ENCODE assay signal across 10 mouse cellular contexts in genomic region chr12:79531809-79532798, GRCm38 (mm10).
A peak's percentile ranks its signal among the peaks of the same experiment; 100 is the strongest.
DNase-seq lines count a peak whose midpoint lies in the region; ATAC-seq and TF ChIP-seq lines count a peak whose summit lies in the region.
"Had no signal": no experiment of that assay in that cellular context is flagged by ENCODE, and none has a peak within 500 bp of the region (broad histone marks: within the 10 kb centered on the region; RNA-seq: fewer than 3 reads in every experiment).

No protein-coding gene starts in this region.

- TF ChIP-seq POLR2A in thymus, adult 2 months (IDR thresholded peaks at IDR 0.05; ENCODE audit: control insufficient read depth, extremely low read depth, insufficient read depth, low read length, poor library complexity): no peak

- WGBS in embryonic facial prominence, embryonic 13.5 days: 30% methylated on average over 5 of the region's 5 CpGs
- 95% methylated on average over 5 of the region's 5 CpGs for WGBS in thymus, adult 2 months

- no peaks in the 10 kb centered on the region for H3K27me3 ChIP-seq in embryonic facial prominence, embryonic 13.5 days
- H3K27me3 ChIP-seq in thymus, adult 2 months (ENCODE audit: control insufficient read depth, insufficient read depth, low read length): no peaks in the 10 kb centered on the region

- ATAC-seq in embryonic facial prominence, embryonic 13.5 days (ENCODE audit: insufficient number of reproducible peaks, insufficient read depth, low FRiP score, low TSS enrichment, low read depth): 0 out of 2 replicates have a peak, but pooled peaks have one; percentile 26
- ATAC-seq: inflammation-experienced regulatory T-cells, adult 6 months; midbrain, embryonic 16.5 days had no signal

- no peaks in the 10 kb centered on the region for H3K9me3 ChIP-seq in embryonic facial prominence, embryonic 13.5 days

- H3K4me3 ChIP-seq in embryonic facial prominence, embryonic 13.5 days: no peak overlapping the region
- H3K4me3 ChIP-seq in thymus, adult 2 months (ENCODE audit: control insufficient read depth, insufficient read depth, low read length): no peak overlapping the region

- TF ChIP-seq CTCF in thymus, adult 2 months (IDR thresholded peaks at IDR 0.05; ENCODE audit: borderline replicate concordance, control insufficient read depth, extremely low read depth, insufficient read depth, low read length, poor library complexity): no peak

- H3K4me2 ChIP-seq in embryonic facial prominence, embryonic 13.5 days: no peak overlapping the region

- H3K4me1 ChIP-seq in embryonic facial prominence, embryonic 13.5 days: peaks cover 49% of the 10 kb centered on the region
- H3K4me1 ChIP-seq in thymus, adult 2 months (replicated peaks; ENCODE audit: control insufficient read depth, insufficient read depth, low read length): no peaks in the 10 kb centered on the region

- DNase-seq in kidney, adult 11 months: peak; percentile 64
- no peak for DNase-seq in kidney, postnatal 10 days
- DNase-seq in kidney, adult 8-10 months: peak; percentile 38 to 82
- DNase-seq in mesoderm, embryonic 11.5 days (ENCODE audit: low read depth, low spot score): peak; percentile 27
- DNase-seq in frontal cortex, postnatal 10 days (ENCODE audit: low spot score in 2 of 2): no peak
- no peak for DNase-seq in T-cell, adult 2 months (ENCODE audit: low spot score)
- no peak for DNase-seq in thymus, adult 2 months

- no peaks in the 10 kb centered on the region for H3K36me3 ChIP-seq in embryonic facial prominence, embryonic 13.5 days
- H3K36me3 ChIP-seq in thymus, adult 2 months (ENCODE audit: control insufficient read depth, insufficient read depth, low read length): no peaks in the 10 kb centered on the region

- no peak overlapping the region for H3K9ac ChIP-seq in embryonic facial prominence, embryonic 13.5 days

- peak overlapping the region; percentile 84 for H3K27ac ChIP-seq in embryonic facial prominence, embryonic 13.5 days
- no peak overlapping the region for H3K27ac ChIP-seq in thymus, adult 2 months (ENCODE audit: control insufficient read depth, insufficient read depth, low read length)

Comparison
In these comparisons a context has a peak if more than half of its experiments do, and no peak if none do; other contexts are left out.
1. DNase-seq: peak in kidney, adult 11 months (single experiment), kidney, adult 8-10 months (2 of 2) and mesoderm, embryonic 11.5 days (single experiment); none in kidney, postnatal 10 days (single experiment), frontal cortex, postnatal 10 days (0 of 2), T-cell, adult 2 months (single experiment) and thymus, adult 2 months (single experiment).